Mouse (Mus musculus): Measurements from ENCODE around the gene Tgfa. TPM values are rescaled to one million over a fixed set of nuclear protein-coding genes. Genes with fewer than 3 reads are reported as not detected.

The Tgfa gene
- total and polyA plus RNA-seq, 3 experiments: 7.8 to 9.1 TPM; not detected in 1

DNA sequence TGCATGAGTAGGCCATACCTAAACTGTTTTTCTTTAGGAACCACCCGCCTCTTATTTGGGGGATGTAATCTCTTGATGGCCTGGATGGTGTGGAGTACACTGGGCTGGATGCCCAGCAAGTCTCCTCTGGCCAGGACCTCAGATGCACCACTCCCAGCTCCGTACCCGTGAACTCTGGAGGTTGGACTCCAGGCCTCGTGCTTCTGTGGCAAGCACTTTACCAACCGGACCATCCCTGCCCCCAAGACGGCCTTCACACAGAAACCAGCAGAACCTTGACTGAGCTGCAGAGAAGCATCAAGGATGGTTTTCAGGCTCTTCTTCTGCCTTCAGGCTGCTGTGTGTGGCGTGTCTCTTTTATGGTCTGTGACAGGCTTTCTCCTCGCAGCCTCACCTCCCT is 98.3 kb downstream of the Tgfa start:
- Histone ChIP-seq H3K79me2 (ENCODE audit: control insufficient read depth, insufficient read depth, low read length, poor library complexity) (no peaks in the 10 kb centered on the region), H3K9ac (ENCODE audit: control insufficient read depth, low read depth, low read length, poor library complexity, severe bottlenecking) (no peak overlapping the region), H3K27me3 (ENCODE audit: control insufficient read depth in 1 of 2, insufficient read depth in 2 of 2, low read length in 2 of 2) (no peaks in the 10 kb centered on the region), H3K36me3 (ENCODE audit: control insufficient read depth in 1 of 2, insufficient read depth in 2 of 2, low read length in 2 of 2) (no peaks in the 10 kb centered on the region), H3K4me1 (ENCODE audit: control insufficient read depth in 1 of 2, insufficient read depth in 2 of 2, low read length in 2 of 2) (no peaks in the 10 kb centered on the region), H3K9me3 (replicated peaks; ENCODE audit: insufficient read depth, low read length) (no peaks in the 10 kb centered on the region), H3K4me3 (ENCODE audit: control insufficient read depth in 1 of 2, insufficient read depth in 1 of 2, low read depth in 2 of 2, low read length in 2 of 2) (no peak overlapping the region), H3K27ac (ENCODE audit: control insufficient read depth, low read depth, low read length) (no peak overlapping the region)
- no peak for TF ChIP-seq BHLHE40 (IDR thresholded peaks at IDR 0.05; ENCODE audit: borderline replicate concordance, low read depth, low read length)
- no peak for DNase-seq (ENCODE audit: low read depth, low spot score)

DNA sequence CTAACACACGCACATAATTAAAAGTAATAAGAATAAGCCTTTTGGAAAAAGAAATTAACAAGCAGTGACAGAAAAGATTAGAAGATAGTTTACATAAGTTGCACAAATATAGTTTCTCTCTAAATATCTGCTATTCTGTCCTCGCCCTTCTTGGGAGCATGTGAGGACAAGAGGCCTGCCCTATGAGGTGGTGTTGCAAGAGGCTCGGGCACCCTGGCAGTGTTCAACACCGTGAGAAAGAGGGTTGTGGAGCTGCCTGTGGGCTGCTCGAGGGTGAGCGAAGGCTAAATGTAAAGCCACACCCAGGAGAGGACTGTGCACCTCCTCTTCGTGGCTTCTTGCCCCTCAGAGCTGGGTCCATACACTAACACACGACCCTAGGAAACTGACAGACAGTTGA is 100.4 kb downstream of the Tgfa start:
- H3K9ac ChIP-seq (ENCODE audit: control insufficient read depth, low read depth, low read length, poor library complexity, severe bottlenecking): no peak overlapping the region
- H3K27ac ChIP-seq (ENCODE audit: control insufficient read depth, low read depth, low read length): no peak overlapping the region
- H3K4me3 ChIP-seq (ENCODE audit: control insufficient read depth in 1 of 2, insufficient read depth in 1 of 2, low read depth in 2 of 2, low read length in 2 of 2): no peak overlapping the region
- H3K79me2 ChIP-seq (ENCODE audit: control insufficient read depth, insufficient read depth, low read length, poor library complexity): no peaks in the 10 kb centered on the region
- no peaks in the 10 kb centered on the region for H3K36me3 ChIP-seq (ENCODE audit: control insufficient read depth in 1 of 2, insufficient read depth in 2 of 2, low read length in 2 of 2)
- H3K4me1 ChIP-seq (ENCODE audit: control insufficient read depth in 1 of 2, insufficient read depth in 2 of 2, low read length in 2 of 2): no peaks in the 10 kb centered on the region
- no peak for TF ChIP-seq MEF2A (IDR thresholded peaks at IDR 0.05; ENCODE audit: extremely low read depth, insufficient replicate concordance, low read depth, low read length, poor library complexity, severe bottlenecking)
- no peak for TF ChIP-seq MAFK (IDR thresholded peaks at IDR 0.05; ENCODE audit: borderline replicate concordance, low read depth, low read length)
- no peak for TF ChIP-seq SMC3 (IDR thresholded peaks at IDR 0.05; ENCODE audit: low read depth, low read length)
- no peak for TF ChIP-seq UBTF (IDR thresholded peaks at IDR 0.05; ENCODE audit: borderline replicate concordance, insufficient read depth, low read depth, low read length)
- no peak for TF ChIP-seq HCFC1 (IDR thresholded peaks at IDR 0.05; ENCODE audit: low read depth, low read length)
- no peak for TF ChIP-seq RAD21 (IDR thresholded peaks at IDR 0.05; ENCODE audit: low read depth, low read length)
- no peak for TF ChIP-seq CHD1 (IDR thresholded peaks at IDR 0.05; ENCODE audit: low read depth, low read length)
- TF ChIP-seq ETS1 (IDR thresholded peaks at IDR 0.05; ENCODE audit: low read depth, low read length): no peak
- no peak for TF ChIP-seq CTCF (IDR thresholded peaks at IDR 0.05 in 2 of 3, conservative IDR thresholded peaks at IDR 0.05 in 1 of 3; ENCODE audit: control insufficient read depth in 1 of 3, insufficient read depth in 1 of 3, low read depth in 2 of 3, low read length in 3 of 3, poor library complexity in 1 of 3, severe bottlenecking in 1 of 3)
- TF ChIP-seq POLR2AphosphoS5 (IDR thresholded peaks at IDR 0.05; ENCODE audit: borderline replicate concordance, low read depth, low read length): no peak
- no peak for TF ChIP-seq CHD2 (IDR thresholded peaks at IDR 0.05; ENCODE audit: low read length)
- no peak for TF ChIP-seq MYC (IDR thresholded peaks at IDR 0.05; ENCODE audit: low read depth, low read length)
- no peak for TF ChIP-seq JUND (IDR thresholded peaks at IDR 0.05; ENCODE audit: low read depth, low read length)
- TF ChIP-seq ZMIZ1 (IDR thresholded peaks at IDR 0.05; ENCODE audit: low read depth, low read length): no peak
- TF ChIP-seq BHLHE40 (IDR thresholded peaks at IDR 0.05; ENCODE audit: borderline replicate concordance, low read depth, low read length): no peak
- TF ChIP-seq ZC3H11A (IDR thresholded peaks at IDR 0.05; ENCODE audit: low read depth, low read length): no peak
- no peak for TF ChIP-seq KAT2A (conservative IDR thresholded peaks at IDR 0.05; ENCODE audit: low read depth, low read length)
- DNase-seq (ENCODE audit: low read depth, low spot score): no peak
- H3K9me3 ChIP-seq (replicated peaks; ENCODE audit: insufficient read depth, low read length): no peaks in the 10 kb centered on the region
- H3K27me3 ChIP-seq (ENCODE audit: control insufficient read depth in 1 of 2, insufficient read depth in 2 of 2, low read length in 2 of 2): peaks cover 2 to 3% of the 10 kb centered on the region in 2 experiments

Measured in MEL (cell line).